Mouse (Mus musculus): Measurements from ENCODE around the gene Stk11ip.

Stk11ip gene

GRCm38 (mm10) chr1:75541496-75541895, 20.2 kb downstream of the Stk11ip start:
- DNase-seq (ENCODE audit: low read depth), result no peak

- no peak for DNase-seq (ENCODE audit: low read depth)
These were observed 23.0 kb downstream of the Stk11ip start for GRCm38 (mm10) chr1:75544351-75544750.

- DNase-seq (ENCODE audit: low read depth), result peak; percentile 27
These were observed 24.9 kb downstream of the Stk11ip start, which contains the start of gene Slc4a3 for GRCm38 (mm10) chr1:75545965-75546956. Gene Slc4a3, plus strand, starts transcription at chr1:75546266.

GRCm38 (mm10) chr1:75547351-75547750, 26.0 kb downstream of the Stk11ip start:
- DNase-seq (ENCODE audit: low read depth), result no peak

GRCm38 (mm10) chr1:75548083-75548482, 26.8 kb downstream of the Stk11ip start:
- no peak for DNase-seq (ENCODE audit: low read depth)

GRCm38 (mm10) chr1:75548871-75549270, 27.5 kb downstream of the Stk11ip start:
- no peak for DNase-seq (ENCODE audit: low read depth)

- DNase-seq (ENCODE audit: low read depth), result no peak
These were observed 28.3 kb downstream of the Stk11ip start for GRCm38 (mm10) chr1:75549289-75550279.

- DNase-seq (ENCODE audit: low read depth), result no peak
These were observed 29.3 kb downstream of the Stk11ip start for GRCm38 (mm10) chr1:75550586-75550985.

- DNase-seq (ENCODE audit: low read depth), result no peak
These were observed 34.4 kb downstream of the Stk11ip start for GRCm38 (mm10) chr1:75555680-75556079.

GRCm38 (mm10) chr1:75556143-75556781, 34.9 kb downstream of the Stk11ip start:
- DNase-seq (ENCODE audit: low read depth), result no peak

GRCm38 (mm10) chr1:75557041-75557440, 35.7 kb downstream of the Stk11ip start:
- no peak for DNase-seq (ENCODE audit: low read depth)

GRCm38 (mm10) chr1:75558388-75559178, 37.3 kb downstream of the Stk11ip start:
- no peak for DNase-seq (ENCODE audit: low read depth)

GRCm38 (mm10) chr1:75559212-75559925, 38.0 kb downstream of the Stk11ip start:
- DNase-seq (ENCODE audit: low read depth), result peak; percentile 98

- no peak for DNase-seq (ENCODE audit: low read depth)
These were observed 39.0 kb downstream of the Stk11ip start for GRCm38 (mm10) chr1:75560206-75560913.

GRCm38 (mm10) chr1:75561221-75561897, 40.0 kb downstream of the Stk11ip start:
- no peak for DNase-seq (ENCODE audit: low read depth)

- no peak for DNase-seq (ENCODE audit: low read depth)
These were observed 40.5 kb downstream of the Stk11ip start for GRCm38 (mm10) chr1:75561898-75562238.

GRCm38 (mm10) chr1:75564102-75564501, 42.8 kb downstream of the Stk11ip start:
- no peak for DNase-seq (ENCODE audit: low read depth)

- DNase-seq (ENCODE audit: low read depth), result no peak
These were observed 43.6 kb downstream of the Stk11ip start for GRCm38 (mm10) chr1:75564916-75565315.

GRCm38 (mm10) chr1:75565616-75566015, 44.3 kb downstream of the Stk11ip start:
- DNase-seq (ENCODE audit: low read depth), result no peak
